Mouse (Mus musculus) midbrain, embryonic 15.5 days (tissue): ENCODE data around the gene Srsf7. TPM values are rescaled to one million over a fixed set of nuclear protein-coding genes. Genes with fewer than 3 reads are reported as not detected.

Experiments used
- polyA plus RNA-seq: library from polyadenylated mRNA; unstranded; fragments of >200 nt; fragmentation: Nextera tagmentation; extraction: Ambion mirVana; gene quantifications from 2 replicates; pipeline ENCODE4 v1.2.1, GENCODE M21; 2015

The Srsf7 gene
- polyA plus RNA-seq, 1 experiment from 2014 or later: 424 TPM

Other genes starting within 250 kb of the Srsf7 start
- gene Hnrnpll, start 145.0 kb downstream of the Srsf7 start, polyA plus RNA-seq: 63.7 and 65.5 TPM in 2 replicates
- 1.5 and 2.0 TPM in 2 replicates for gene Galm, start 79.8 kb downstream of the Srsf7 start, polyA plus RNA-seq
- 0.06 and 0.22 TPM in 2 replicates for gene Ttc39d, start 153 bp upstream of the Srsf7 start, polyA plus RNA-seq
- 18.1 and 21.5 TPM in 2 replicates for gene Gemin6, start 17.1 kb upstream of the Srsf7 start, polyA plus RNA-seq
- 48.8 and 49.7 TPM in 2 replicates for gene Morn2, start 82.9 kb upstream of the Srsf7 start, polyA plus RNA-seq
- 52.2 and 58.2 TPM in 2 replicates for gene Dhx57, start 83.2 kb upstream of the Srsf7 start, polyA plus RNA-seq
- gene Arhgef33, start 100.1 kb upstream of the Srsf7 start, polyA plus RNA-seq: 1.0 and 1.6 TPM in 2 replicates
- 3.3 and 4.4 TPM in 2 replicates for gene Gm10190, start 166.2 kb upstream of the Srsf7 start, polyA plus RNA-seq